Mouse (Mus musculus) CD4-positive, CD25-positive, alpha-beta regulatory T cell, adult 2 months (primary cell): Measurements from ENCODE around the gene Cib4.

Experiments
- DNase-seq: peaks from one replicate; pipeline ENCODE4 v3.0.0-alpha.2; 2012; ENCODE audit warnings: low read depth, low spot score

Cib4 gene

DNA sequence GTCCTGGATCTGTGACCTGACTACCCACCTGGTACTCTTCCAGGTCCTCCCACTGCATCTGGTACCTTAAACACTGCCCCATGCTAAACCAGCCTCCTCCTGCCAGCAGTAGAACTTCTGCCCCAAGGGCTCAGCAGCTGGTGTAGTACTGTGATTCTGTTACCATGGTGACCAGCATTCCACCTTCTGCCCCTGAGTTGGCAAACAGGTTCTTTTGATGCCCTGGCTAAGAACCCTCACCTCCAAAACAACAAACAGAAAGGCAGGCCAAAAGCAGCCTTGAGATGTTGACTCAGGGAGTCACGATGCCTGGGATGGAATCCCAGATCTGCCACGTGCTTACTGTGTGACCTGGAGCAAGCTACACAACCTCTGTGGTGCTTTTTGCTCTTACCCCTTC is at the start of gene Cib4:
TSS of gene Cib4 (minus strand) at position 139 of the 400 bp plus-strand sequence.
- DNase-seq, result no peak

DNA sequence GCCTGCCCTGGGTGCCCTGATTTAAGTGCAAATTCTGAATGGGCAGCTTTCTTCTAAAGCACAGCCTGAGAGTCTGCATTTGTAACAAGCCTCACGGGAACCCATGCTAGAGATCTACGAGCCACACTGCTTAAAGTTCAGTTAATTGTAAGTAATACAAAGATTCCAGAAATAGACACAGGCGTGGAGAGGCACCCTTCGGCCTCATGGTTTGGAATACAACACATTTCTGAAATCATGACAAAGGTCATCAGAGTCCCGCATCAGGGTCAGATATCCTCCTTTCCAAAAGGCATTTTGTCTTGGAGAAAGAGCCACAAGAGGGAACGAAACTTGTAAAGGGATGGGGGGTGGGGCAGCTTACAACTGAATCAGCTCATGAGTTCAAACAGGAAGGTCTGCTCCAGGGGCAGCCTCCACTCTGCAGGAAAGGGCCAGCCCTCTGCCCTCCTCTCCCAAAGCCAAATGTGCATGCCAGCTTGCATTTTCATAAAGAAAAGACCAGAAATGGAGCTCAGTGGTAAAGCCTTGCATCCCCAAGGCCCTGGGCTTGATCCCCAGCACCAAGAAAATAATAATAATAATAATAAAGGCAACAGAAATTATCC is 49.4 kb upstream of the Cib4 start:
- DNase-seq, result no peak

DNA sequence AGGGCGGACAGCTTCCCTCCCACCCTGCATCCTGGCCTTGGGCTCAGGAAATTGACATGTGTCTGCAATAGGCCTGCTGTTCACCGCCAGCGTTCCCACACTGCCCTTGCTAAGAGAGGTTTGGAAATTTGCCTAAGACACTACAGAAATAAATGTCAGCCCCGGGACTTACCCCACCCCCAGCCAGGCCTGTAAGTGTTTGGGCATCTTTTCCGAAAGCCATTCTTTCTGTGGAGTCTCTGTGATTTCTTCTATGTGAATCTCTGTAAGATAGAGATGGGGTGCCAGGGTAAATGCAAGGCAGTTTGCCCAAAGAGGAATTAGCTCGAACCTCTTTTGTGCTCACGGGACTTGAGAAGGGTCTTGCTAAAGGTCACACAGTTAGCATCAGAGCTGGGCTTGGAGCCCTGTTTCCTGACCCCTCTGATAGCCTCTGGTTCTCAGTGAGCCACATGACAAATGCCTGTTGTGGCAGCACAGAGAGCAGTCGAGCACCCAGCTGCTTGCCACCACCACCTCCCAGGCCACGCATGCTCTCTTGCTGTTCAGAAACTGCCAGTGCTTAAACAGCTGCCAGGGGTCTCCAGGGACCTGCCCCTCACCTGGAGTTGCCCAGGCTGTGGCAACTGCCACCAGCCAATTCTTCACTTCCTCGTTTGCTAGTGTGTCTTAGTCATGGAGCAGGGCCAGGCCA is 48.3 kb upstream of the Cib4 start:
- DNase-seq, result no peak

DNA sequence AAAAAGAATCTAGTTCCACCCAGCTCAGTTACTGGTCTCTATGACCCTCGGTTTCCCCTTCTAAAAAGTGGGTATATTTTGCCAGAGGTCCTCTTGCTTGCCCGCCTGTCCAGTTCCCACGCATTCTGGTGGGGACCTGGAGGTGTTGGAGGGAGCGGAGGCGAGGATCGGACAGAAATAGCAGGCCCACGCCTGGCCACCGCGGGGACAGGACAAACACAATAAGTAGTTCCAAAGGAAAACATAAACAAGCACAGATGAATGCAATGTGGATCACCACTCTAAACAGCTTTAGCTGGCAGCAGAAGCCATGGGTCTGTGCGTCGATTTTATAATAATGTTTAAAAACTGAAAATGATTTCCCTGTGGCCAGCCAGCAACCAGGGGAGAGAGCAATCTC is 47.7 kb upstream of the Cib4 start:
- no peak for DNase-seq

DNA sequence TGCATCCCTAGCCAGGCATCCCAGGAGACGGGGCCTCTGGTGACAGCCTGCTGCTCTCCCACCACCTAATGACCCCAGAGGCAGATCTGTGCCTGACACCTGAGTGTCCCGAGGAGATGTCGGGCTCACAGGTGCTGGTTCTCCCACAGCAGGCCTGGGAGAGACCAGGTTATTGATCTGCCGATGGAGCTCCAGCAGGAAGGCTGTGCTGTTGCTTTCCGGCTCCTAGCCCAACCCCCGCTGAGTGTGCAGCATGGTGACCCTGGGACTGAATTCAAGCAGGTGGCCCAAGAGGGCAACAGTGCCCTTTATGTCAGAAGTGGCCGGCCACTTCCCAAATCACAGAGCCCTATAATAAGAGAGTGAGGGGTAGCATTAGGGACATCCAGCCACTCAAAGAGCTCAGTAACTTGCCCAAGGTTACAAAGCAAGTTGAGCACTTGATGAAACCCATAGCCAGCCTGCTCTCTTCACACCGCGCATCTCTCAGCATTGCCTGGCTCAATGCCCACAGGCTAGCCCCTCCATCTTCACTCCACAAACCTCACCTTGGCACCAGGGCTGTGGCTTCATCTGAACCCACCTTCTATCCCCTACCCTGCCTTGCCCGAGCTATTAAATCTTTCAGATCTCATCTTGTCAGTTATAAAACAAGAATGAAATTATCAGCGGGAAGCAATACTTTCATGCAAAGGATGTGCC is 46.8 kb upstream of the Cib4 start:
- DNase-seq, result no peak

DNA sequence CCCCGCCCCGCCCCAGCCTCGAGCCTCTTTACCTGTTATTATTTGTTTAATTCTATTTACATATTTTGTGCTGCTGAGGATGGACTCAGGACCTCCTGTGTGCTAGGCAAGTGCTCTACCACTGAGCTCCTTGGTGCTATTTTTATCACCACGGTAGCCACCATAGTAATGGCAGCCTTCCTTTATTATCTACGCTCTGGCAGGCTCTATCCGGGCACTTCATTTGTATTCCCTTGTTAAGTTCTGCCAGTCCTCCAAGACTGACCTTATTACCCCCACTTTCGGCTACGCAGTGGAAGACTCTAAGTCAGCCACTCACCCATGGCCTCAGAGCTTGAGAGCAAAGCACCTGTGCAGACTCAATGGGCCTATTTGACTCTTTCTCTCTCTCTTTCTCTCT is 46.1 kb upstream of the Cib4 start:
- DNase-seq, result no peak

DNA sequence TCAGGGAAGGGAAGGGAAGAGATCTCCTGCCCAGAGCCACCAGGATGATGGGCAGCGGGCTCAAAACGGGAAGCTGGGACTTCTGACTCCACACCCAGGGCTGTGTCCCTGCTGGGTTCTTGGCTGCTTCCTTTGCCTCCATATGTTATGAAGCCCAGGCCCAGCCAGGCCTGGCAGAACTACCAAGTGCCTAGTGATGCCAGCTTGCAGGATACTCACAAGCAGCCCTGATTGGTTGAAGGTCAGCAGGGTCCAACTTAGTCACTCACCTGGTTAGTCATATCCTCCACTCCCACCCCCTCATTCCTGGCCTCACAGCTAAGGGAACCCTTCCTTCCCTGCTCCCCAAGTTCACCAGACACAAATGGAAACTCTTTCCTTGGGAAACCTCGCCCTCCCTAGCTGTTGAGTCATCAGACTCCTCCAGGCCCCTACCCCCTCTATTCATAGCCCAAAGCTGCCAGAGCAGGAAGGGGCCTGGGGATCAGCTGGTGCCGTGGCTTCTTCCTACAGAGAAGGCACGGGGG is 45.6 kb upstream of the Cib4 start:
- no peak for DNase-seq

DNA sequence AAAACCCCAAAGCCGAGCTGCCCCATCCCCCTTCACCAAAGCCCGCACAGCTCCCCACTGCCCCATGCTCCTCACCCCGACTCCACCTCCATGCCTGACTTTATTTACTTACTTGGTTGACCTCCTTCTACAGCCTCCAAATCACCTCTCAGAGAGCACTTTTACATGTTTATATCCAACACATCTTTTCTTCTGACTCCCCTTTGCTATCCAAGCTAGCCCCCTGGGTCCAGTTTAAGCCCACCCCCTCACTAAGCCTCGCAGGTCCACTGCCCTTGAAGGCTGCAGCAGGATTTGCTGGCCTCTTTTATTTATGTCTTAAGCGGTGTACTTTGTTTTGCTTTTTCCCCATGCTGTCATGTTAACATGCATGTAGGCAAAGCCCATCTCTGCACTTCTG is 44.6 kb upstream of the Cib4 start:
- no peak for DNase-seq

DNA sequence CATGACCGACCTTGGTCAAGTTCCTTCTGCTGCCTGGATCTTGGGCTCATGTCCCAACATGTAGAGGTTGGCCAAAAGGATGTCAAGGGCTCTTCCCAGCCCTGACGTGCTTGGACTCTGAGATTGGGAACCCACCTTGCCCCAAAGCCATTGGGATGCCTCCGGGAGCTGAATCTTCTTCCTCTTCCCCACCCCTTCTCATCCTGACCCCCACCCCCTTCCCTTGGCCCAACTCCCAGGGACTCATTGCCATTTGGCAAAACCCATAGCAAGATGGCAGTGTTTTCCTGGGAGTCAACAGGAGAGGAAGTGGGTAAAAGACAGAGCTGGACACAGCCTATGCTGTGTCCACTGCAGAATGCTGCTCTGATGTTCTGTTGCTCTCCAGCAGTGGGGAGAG is 43.9 kb upstream of the Cib4 start:
- no peak for DNase-seq

DNA sequence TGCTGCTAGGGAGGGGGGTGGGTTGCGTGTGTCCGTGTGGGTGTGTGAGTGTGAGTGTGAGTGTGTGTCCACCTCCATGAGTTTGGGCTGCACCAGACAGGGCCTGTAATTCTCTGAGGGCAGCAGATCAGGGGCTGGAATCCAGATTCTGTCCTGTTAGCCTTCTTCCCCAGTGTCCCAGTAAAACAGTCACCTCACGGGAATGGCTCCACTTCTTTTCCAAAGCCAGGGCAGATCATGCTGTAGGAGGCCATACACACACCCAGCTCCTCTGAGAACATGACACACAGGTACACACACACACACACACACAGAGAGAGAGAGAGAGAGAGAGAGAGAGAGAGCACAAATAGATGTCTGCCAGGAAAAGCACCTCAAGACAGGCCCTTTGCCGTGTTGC is 43.4 kb upstream of the Cib4 start:
- DNase-seq, result no peak

DNA sequence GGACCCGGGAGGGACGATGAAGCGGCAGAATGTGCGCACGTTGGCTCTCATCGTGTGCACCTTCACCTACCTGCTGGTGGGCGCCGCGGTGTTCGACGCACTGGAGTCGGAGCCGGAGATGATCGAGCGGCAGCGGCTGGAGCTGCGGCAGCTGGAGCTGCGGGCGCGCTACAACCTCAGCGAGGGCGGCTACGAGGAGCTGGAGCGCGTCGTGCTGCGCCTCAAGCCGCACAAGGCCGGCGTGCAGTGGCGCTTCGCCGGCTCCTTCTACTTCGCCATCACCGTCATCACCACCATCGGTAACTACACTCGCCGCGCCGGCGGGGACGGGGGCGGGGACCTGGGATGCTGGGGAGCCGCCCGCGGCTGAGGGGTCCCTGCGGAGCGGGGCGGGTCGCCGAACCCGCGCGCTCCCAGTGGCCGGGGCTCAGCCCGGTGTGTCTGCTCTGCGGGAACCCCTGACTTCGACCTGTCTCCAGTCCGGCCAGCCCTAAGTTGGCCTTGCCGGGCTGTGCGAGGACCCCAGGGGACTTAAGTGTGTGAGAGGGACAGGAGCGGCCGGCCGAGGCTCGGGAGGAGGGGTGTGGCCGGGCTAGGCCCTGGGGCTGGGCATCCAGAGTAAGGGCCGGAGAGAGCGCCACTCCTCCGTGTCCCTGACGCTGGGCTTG is 42.8 kb upstream of the Cib4 start:
- DNase-seq, result peak; percentile 2

DNA sequence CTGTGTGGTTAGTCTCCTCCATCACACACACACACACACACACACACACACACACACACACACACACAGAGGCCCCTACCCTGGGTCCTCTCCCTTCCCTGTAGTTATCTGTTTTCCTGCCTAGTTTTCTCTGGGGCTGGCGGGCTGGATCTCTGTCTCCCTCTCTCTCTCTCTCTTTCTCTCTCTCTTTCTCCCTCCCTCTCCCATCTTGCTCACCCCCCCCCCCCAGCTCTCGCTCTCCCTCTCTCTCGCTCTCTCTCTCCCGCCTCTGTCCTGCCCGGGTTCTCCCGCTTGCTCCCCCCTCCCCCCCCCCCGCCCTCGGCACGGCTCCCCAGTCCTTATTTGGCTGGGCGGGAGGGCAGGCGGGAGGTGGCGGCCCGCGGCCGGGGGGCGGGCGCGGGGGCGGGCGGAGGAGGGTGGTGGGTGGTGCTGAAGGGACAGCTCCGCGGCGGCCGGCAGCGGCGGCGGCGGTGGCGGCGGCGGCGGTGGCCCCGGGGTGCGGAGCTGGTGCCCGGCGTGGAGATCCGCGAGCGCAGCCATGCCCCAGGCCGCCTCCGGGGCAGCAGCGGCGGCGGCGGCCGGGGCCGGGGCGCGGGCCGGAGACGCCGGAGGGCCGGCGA is 42.2 kb upstream of the Cib4 start, which contains the start of gene Kcnk3:
TSS of gene Kcnk3 (plus strand) at position 490 of the 620 bp plus-strand sequence.
- peak; percentile 20 for DNase-seq

DNA sequence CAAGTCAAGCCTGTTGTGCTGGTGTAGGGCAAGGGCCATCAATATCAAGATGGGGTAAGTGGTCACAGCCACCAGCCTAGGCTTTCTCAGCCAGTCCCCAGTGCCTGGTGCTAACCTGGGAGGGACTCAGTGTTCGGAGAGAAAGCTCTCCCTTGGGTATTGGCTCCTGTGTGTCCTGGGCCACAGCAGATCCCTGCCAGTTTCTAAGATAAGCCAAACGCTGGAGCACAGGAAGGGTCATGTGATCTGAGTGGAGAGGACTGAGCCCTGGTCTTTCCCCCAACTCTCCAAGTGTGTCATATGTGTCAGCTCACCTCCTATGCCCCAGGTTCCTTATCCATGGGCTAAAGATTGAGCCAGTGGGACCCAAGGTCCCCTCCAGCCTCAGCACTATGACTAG is 41.5 kb upstream of the Cib4 start:
- no peak for DNase-seq

DNA sequence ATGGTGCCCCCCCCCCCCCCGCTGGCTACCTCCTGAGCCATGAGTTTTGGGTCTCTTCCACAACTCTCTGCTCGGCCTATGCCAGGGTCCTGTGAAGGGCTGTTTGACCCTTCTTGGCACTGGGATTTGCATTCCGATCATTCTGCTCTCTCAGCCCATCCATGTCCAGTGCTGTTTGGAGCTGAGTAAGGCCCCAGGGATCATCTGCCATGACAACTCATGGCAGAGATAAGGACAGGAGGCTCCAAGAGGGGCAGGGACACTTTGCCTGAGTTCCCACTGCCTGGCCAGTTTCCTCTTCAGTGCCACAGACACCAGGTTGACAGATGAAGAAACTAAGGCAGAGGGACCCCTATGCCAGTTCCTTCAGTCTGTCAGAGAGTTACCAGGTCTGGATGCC is 41.0 kb upstream of the Cib4 start:
- DNase-seq, result no peak

DNA sequence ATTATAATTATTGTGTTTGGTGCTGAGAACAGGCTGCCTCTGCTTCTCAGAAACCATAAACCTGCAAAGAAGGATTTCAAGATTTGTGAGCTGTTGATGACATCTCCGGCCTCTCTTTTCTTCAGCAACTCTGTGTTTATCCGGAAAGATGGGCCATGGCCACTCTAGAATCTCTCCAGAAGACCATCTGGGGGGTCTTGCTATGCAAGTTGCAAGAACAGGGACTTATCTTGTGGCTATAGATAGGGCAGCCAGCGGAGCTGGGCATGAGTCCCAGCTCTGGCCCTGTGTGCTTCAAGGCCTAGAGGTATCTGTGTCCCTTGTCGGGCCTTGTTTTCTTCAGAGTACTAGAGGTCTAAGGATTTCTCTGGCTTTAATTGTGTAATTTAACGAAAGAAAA is 36.4 kb upstream of the Cib4 start:
- no peak for DNase-seq

DNA sequence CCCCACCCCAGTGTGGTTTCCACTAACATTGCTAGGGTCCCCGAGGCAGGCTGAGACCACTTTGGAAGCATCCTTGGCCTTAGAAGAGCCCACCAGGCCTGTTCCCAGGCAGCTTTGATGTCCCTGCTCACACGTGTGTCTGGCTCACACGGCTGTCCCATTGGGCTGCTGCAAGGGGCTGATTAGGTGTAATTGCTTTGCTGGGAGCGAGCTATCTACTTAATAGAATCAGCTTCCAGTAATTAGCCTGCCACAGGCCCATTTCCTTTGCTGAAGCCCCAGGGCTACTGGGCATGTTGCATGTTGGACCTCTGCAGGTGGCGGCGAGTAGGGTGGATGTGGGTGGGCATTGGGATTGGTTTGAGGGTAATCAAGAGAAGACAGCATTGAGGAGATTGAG is 35.1 kb upstream of the Cib4 start:
- DNase-seq, result no peak

DNA sequence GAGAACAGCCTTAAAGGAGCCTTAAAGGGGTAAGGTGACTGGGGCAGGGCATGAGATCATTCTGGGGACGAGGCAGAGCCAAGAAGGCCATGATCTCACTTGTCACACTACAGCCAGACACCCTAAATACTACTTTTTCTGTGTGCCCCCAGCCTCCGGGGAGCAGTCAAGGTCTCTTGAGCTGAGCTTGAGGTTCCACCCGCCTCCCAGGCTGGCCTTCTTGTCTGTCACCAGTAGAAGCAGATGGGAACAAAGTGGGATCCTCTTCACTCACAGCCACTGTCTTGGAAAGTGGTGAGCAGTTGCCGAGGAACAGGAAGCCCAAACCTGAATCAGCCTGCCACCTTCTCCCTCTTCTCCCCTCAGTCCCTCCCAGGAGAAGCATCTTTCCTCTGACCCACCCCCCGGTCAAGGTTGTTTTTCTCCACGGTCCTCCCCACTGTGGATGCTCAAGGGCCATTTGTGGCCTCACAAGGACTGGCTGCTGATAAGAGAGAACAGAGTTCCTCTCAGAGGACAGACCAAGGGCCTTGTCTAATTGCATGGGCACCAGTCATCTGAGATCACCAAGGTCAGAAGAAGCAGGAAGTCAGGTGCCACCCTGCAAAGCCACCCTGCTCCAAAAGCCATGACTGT is 32.9 kb upstream of the Cib4 start:
- no peak for DNase-seq

DNA sequence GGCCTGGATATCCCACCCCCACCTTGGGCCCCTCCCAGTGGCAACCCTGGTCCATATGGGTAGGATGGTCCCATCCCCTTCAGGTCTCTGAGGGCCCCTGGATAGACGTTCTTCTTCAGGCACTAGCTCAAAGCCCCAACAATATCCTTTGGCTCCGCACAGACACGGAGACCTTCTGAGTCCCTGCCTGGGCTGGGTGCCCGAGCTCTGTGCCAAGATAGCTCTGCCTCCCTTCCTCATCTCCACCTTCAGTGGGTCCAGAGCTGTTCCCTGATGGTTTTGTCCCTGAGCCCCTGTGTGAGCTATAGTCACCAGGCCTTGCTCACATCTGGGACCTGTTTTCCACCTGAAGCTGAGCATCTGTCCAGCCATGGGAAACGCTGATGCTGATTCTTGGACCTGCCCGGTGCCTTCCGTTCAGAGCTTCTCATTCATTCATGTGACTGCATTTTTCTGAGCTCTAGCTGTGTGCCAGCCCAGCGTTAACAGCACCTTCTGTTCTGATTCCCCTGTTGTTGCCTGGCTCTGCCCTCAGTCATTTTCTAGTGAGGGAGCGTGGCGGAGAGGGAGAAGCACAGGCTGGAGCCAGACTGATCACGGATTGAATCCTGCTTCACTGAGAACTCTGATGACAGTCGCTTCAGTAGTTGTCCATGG is 32.1 kb upstream of the Cib4 start:
- no peak for DNase-seq

DNA sequence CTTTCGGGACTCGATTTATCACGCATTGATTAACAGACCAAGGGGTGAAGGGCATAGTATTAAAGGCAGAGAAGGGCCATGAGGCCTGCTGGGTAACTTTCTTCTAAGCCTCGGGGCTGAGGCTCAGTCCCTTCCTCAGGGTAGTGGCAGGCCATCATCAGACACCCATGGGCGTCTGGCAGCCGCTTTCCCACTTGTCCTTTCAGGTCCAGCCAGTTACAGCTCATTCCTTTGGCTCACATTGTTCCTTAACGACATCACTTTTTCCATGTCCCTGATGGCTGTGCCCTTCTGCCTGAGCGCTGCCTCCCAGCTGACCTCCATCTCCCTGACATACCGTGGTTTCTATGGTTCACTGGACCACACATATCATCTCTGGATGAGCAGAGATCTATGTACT is 31.6 kb upstream of the Cib4 start:
- no peak for DNase-seq

DNA sequence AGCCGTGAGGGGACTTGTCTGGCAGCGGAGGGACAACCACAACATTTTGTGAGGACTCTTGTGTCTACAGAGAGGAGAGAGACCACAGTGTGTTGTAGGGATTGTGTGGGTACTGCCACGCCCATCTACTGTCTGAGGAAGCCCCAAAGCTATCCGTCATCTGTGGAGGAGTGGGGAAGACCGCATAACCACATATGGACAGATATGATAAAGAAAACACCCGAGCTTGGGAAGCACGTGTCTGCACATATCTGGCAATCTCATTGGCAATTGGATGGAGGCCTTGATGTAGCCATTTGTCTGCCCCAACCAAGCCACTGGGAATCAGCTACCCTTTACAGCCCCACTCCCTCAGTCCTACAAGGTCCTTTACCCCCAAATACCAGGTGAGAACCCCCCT is 30.6 kb upstream of the Cib4 start:
- DNase-seq, result no peak

DNA sequence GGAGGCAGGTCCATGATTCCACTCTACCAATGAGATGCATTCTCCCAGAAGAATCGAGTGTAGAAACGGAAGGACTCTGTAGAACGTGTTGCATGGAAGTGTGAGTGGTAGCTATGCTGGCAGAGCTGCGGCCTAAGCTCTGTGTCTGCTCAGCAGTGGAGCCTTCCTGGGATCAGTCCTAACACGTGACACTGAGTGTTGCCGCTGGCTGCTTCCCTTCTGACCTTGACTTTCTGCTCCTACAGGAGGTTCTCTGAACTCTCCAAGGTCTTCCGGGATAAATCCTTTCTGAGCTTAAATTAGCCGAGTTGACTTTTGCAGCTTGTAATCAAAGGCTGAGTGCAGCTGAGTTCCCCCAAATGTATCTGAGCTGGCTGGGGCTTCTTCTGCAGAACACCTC is 28.7 kb upstream of the Cib4 start:
- DNase-seq, result no peak
